Mouse (Mus musculus): ENCODE data around the gene Fbxo31. TPM values are rescaled to one million over a fixed set of nuclear protein-coding genes. Genes with fewer than 3 reads are reported as not detected.

The Fbxo31 gene
- polyA plus RNA-seq (2017; shearing (Covaris generic)), result 28.5 TPM

GRCm38 (mm10) chr8:121578676-121579451 lies at the start of gene Fbxo31:
TSS of gene Fbxo31 (minus strand) at chr8:121578806.

GRCm38 (mm10) chr8:121590203-121591177 lies 11.9 kb upstream of the Fbxo31 start, which contains the start of gene Map1lc3b:
TSS of gene Map1lc3b (plus strand) at chr8:121590361.

GRCm38 (mm10) chr8:121544276-121544785 lies 34.3 kb downstream of the Fbxo31 start, which contains the start of gene 1700018B08Rik:
TSS of gene 1700018B08Rik (minus strand) at chr8:121544320.

Other genes with a start within 250 kb of the Fbxo31 start
- gene 1700018B08Rik, start 34.5 kb downstream of the Fbxo31 start, polyA plus RNA-seq (2017; shearing (Covaris generic)), result not detected
- gene Map1lc3b, start 11.6 kb upstream of the Fbxo31 start, polyA plus RNA-seq (2017; shearing (Covaris generic)), result 528 TPM
- 0.19 TPM for gene Zcchc14, start 74.1 kb upstream of the Fbxo31 start, polyA plus RNA-seq (2017; shearing (Covaris generic))
- gene Jph3, start 150.8 kb upstream of the Fbxo31 start, polyA plus RNA-seq (2017; shearing (Covaris generic)), result not detected

Measured in naive thymus-derived CD4-positive, alpha-beta T cell, adult 5 months (primary cell).